Mouse (Mus musculus): ENCODE results near the gene Itih5.

Gene Itih5

DNA sequence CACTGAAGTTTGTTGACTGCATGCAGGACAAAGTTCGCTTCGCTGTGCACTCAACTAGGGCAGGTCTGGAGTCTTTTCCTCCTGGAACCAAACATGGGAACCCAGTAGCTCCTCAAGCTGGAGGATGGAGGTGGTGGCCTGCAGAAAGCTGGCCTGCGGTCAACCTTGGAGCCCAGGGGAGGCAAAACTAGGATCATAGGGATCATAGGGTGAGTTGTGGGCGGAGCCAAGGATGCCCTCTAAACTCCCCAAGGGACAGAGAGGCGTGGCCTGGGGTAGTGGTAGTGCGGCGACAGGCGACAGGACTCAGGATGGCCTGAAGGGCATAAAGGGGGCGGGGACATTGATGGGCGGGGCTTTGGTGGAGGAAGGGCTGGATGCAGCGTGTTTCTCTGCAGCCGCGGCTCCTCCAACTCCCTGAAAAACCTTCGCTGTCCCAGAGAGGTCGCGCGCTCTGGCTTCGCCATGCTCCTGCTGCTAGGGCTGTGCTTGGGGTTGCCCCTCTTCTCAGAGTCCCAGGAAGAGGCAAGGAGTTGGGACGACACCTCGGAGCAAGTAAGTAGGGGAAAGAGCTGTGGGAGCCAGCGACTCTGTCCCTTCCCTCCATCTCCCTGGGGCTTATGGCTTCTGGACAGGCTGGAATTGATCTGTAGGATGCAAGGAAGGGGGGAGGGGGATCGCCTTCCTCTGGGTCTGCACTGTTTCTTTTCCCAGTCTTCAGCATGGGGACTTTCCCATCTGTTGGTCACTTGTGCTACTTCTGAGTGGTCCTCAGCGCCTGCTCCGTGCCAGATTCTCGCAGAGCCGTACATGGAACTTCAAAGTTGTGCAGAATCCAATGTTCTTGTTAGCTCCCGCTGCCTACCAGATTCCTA, at the start of gene Itih5:
Gene Itih5 (plus strand): TSS at position 371 of the 875 bp plus-strand sequence.
- DNase-seq (ENCODE audit: low spot score in 2 of 2): peak in 1 of 2 experiments; percentile 48

GRCm38 (mm10) chr2:10108535-10109189, 44.7 kb upstream of the Itih5 start:
- no peak for DNase-seq (ENCODE audit: low spot score in 2 of 2)

GRCm38 (mm10) chr2:10118751-10119150, 34.6 kb upstream of the Itih5 start:
- DNase-seq (ENCODE audit: low spot score in 2 of 2): no peak

- DNase-seq (ENCODE audit: low spot score in 2 of 2): no peak
Observed at GRCm38 (mm10) chr2:10119276-10119675, 34.1 kb upstream of the Itih5 start.

- no peak for DNase-seq (ENCODE audit: low spot score in 2 of 2)
Observed at GRCm38 (mm10) chr2:10121826-10122225, 31.5 kb upstream of the Itih5 start.

GRCm38 (mm10) chr2:10126122-10126521, 27.2 kb upstream of the Itih5 start:
- no peak for DNase-seq (ENCODE audit: low spot score in 2 of 2)

- no peak for DNase-seq (ENCODE audit: low spot score in 2 of 2)
Observed at GRCm38 (mm10) chr2:10127471-10127870, 25.9 kb upstream of the Itih5 start.

GRCm38 (mm10) chr2:10128571-10128970, 24.8 kb upstream of the Itih5 start:
- no peak for DNase-seq (ENCODE audit: low spot score in 2 of 2)

- no peak for DNase-seq (ENCODE audit: low spot score in 2 of 2)
Observed at GRCm38 (mm10) chr2:10130341-10130990, 22.9 kb upstream of the Itih5 start.

- no peak for DNase-seq (ENCODE audit: low spot score in 2 of 2)
Observed at GRCm38 (mm10) chr2:10131296-10131695, 22.1 kb upstream of the Itih5 start, which contains the start of gene Itih2. TSS of gene Itih2 (minus strand) at chr2:10131396.

GRCm38 (mm10) chr2:10132128-10132527, 21.2 kb upstream of the Itih5 start:
- DNase-seq (ENCODE audit: low spot score in 2 of 2): no peak

DNA sequence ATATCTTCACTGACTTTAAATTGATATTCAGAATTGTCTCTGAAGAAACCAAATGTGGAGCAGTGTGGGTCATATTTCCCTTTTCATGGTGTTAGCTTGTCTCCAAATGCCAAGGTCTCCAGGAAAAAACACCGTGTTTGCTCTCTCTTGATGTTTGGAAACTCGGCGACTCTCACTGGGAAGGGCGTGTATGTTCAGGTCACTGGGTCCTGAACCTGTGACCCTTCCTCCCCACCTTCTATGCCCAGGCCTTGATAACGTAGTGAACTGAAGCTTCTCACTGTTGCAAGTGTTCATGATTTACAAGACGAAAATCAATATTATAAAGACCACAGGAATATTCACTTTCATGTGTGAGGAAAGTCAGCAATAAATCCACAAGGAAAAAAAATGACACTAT, 19.4 kb upstream of the Itih5 start:
- no peak for DNase-seq (ENCODE audit: low spot score in 2 of 2)

DNA sequence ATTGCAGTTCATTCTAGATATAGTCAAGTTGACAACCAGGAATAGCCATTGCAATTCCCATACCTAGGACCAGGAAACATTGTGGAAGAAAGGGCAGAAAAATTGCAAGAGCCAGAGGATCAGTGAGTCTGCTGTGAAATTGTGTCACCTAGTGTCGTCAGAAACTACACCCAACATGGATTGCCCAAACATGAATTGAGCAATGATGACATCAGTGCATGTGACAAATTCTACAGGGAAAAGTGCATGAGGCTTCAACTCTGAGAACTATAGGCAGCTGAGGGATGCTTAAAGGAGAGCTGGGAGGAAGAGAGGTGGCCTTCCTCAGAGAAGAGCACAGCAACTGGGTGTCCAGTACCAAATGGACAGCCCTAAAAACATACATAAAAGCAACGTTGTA, 16.1 kb upstream of the Itih5 start:
- no peak for DNase-seq (ENCODE audit: low spot score in 2 of 2)

GRCm38 (mm10) chr2:10140456-10140855, 12.9 kb upstream of the Itih5 start:
- no peak for DNase-seq (ENCODE audit: low spot score in 2 of 2)

DNA sequence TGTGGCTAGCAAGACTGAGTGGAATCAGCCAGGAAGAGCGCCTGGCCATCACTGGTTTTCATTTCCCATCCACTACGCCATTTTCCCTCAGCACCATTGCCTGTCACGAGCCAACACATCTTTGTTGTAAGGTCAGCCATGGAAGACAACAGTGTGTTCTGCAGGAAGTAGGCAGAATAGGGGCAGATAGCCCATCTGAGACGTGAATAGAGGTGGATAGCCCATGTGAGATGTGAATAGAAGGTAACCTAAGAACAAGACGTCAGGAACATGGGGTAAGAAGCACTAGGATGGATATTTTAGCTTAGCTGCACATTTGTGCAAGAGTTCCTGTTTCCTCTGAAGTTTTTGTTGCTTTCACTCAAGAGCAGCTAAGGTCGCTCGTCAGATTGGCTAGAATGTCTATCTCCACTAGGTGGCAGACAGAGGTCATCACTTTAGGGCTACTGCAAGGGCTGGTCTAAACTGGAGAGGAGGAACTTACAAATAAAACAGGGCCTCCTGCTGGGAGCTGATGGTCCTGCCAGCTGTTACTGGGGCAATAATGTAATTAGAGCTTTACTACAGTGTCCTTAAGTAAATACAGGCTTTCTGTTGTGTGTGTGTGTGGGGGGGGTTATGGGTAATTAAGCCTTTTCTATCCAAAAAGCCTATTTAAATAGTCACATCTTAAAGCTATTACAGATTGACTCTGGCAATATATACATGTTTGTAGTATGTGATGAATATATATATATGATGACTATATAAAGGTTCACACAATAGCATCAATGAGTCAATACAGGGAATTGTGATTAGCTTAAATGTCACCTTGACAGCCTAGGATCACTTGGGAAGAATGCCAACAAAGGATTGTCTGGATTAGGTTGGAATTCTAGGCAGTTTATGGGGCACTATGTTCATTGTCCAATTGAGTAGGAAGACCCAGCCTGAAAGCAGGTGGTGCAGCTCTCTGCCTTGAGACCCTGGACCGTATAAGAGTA, 10.6 kb upstream of the Itih5 start:
- DNase-seq (ENCODE audit: low spot score in 2 of 2): peak; percentile 74 to 78

GRCm38 (mm10) chr2:10145514-10145913, 7.9 kb upstream of the Itih5 start:
- no peak for DNase-seq (ENCODE audit: low spot score in 2 of 2)

- no peak for DNase-seq (ENCODE audit: low spot score in 2 of 2)
Observed at GRCm38 (mm10) chr2:10147176-10147575, 6.2 kb upstream of the Itih5 start.

DNA sequence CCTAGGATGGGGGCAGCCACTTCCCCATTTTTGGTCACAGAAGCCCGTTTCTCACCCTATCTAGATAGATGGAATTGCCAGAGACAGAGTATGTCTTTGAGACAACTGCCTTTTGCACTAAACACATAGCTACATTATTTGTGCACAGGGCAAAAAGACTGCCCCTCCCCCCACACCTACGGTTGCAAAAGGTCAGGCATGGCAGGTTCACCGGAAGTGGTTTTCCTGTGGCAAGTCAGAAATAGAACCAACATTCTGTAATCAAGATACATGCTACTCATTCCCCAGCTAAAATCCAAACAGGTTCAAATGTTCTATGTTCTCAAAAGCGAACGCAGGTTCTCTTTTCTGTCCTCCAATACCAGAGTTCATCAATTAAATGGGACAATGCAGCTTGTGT, 781 bp upstream of the Itih5 start:
- peak; percentile 43 to 49 for DNase-seq (ENCODE audit: low spot score in 2 of 2)

- DNase-seq (ENCODE audit: low spot score in 2 of 2): no peak
Observed at GRCm38 (mm10) chr2:10157184-10157583, 3.8 kb downstream of the Itih5 start.

- no peak for DNase-seq (ENCODE audit: low spot score in 2 of 2)
Observed at GRCm38 (mm10) chr2:10162011-10162410, 8.6 kb downstream of the Itih5 start.

GRCm38 (mm10) chr2:10166635-10167034, 13.3 kb downstream of the Itih5 start:
- DNase-seq (ENCODE audit: low spot score in 2 of 2): no peak

Measured in natural killer cell, adult 2 months (primary cell).